Mouse (Mus musculus) intestine, embryonic 14.5 days (tissue): ENCODE results near the gene Ttc30b. TPM values are rescaled to one million over a fixed set of nuclear protein-coding genes. Genes with fewer than 3 reads are reported as not detected.
A peak's percentile ranks its signal among the peaks of the same experiment; 100 is the strongest.
"Not testable (repeated sequence)": the region's sequence is repeated elsewhere in the genome, so short reads cannot be mapped to it uniquely, and the experiment has no call there.

Source experiments
- ATAC-seq: fragments of 200-750 bp; cut with Nextera tagmentation; replicated peaks from 2 replicates; pipeline ENCODE4 v1.8.0; 2017; ENCODE audit warnings: low read depth, moderate number of reproducible peaks, moderate TSS enrichment, moderate library complexity; ENCODE audit not compliant: low FRiP score, low TSS enrichment
- DNase-seq: peaks from one replicate; pipeline ENCODE4 v3.0.0-alpha.2; 2018; ENCODE audit warnings: low spot score
- H3K27ac ChIP-seq: fragments of 300-500 bp; sonication (generic); 2 replicates; pipeline ENCODE4 v1.5.1; 2014; ENCODE audit warnings: low read depth, mild to moderate bottlenecking, control low read depth
- H3K27me3 ChIP-seq: fragments of 300-500 bp; sonication (generic); replicated peaks from 2 replicates; pipeline ENCODE4 v1.6.1; 2014; ENCODE audit warnings: low read length, control low read depth; ENCODE audit not compliant: control insufficient read depth, insufficient read depth
- H3K36me3 ChIP-seq: fragments of 300-500 bp; sonication (generic); 2 replicates; pipeline ENCODE4 v1.6.1; 2014; ENCODE audit warnings: low read length, control low read depth; ENCODE audit not compliant: control insufficient read depth, insufficient read depth
- H3K4me1 ChIP-seq: fragments of 300-500 bp; sonication (generic); replicated peaks from 2 replicates; pipeline ENCODE4 v1.6.1; 2014; ENCODE audit warnings: low read length, control low read depth, mixed read lengths; ENCODE audit not compliant: control insufficient read depth, insufficient read depth
- H3K4me2 ChIP-seq: fragments of 300-500 bp; sonication (generic); 2 replicates; pipeline ENCODE4 v1.6.1; 2014; ENCODE audit warnings: low read length
- H3K4me3 ChIP-seq: fragments of 300-500 bp; sonication (generic); 2 replicates; pipeline ENCODE4 v1.5.1; 2014; ENCODE audit warnings: low read depth, low read length, control low read depth, mixed read lengths
- H3K9ac ChIP-seq: fragments of 300-500 bp; sonication (generic); 2 replicates; pipeline ENCODE4 v1.6.1; 2014; ENCODE audit warnings: mild to moderate bottlenecking, low read length
- H3K9me3 ChIP-seq: fragments of 300-500 bp; sonication (generic); 2 replicates; pipeline ENCODE4 v1.6.1; 2016; ENCODE audit warnings: low read length, control low read depth; ENCODE audit not compliant: control insufficient read depth
- WGBS: fragments of 180-500 bp; shearing (Covaris S2); extraction: QIAGEN DNeasy Blood & Tissue Kit; methylation state at CpG from one replicate; pipeline ENCODE4 v1.1.7; 2014; 5-methylcytosine and 5-hydroxymethylcytosine counted together
- polyA plus RNA-seq: library from polyadenylated mRNA; unstranded; fragments of >200 nt; fragmentation: Nextera tagmentation; extraction: Ambion mirVana; gene quantifications from 2 replicates; pipeline ENCODE4 v1.2.1, GENCODE M21; 2014

The Ttc30b gene
- polyA plus RNA-seq, result 8.0 and 9.3 TPM in 2 replicates

- H3K36me3 ChIP-seq, result no peaks in the 10 kb centered on the region
- peak within 1 kb of the TSS; percentile 65 for H3K9ac ChIP-seq
- DNase-seq, result peak; percentile 86
- WGBS, result 5% methylated on average over 32 of the region's 42 CpGs
- peak within 1 kb of the TSS; percentile 92 for H3K27ac ChIP-seq
- H3K9me3 ChIP-seq, result no peaks in the 10 kb centered on the region
- H3K4me1 ChIP-seq, result no peaks in the 10 kb centered on the region
- peak within 1 kb of the TSS; percentile 58 for H3K4me2 ChIP-seq
- peaks cover 6% of the 10 kb centered on the region; the same call in 1 of the 2 replicates for H3K27me3 ChIP-seq
- peak; percentile 87 for ATAC-seq
- H3K4me3 ChIP-seq, result peak within 1 kb of the TSS; percentile 71
Observed at GRCm38 (mm10) chr2:75938117-75939063, at the start of gene Ttc30b. Ttc30b (minus strand) TSS chr2:75938585.

GRCm38 (mm10) chr2:75987739-75988138, 49.4 kb upstream of the Ttc30b start:
- WGBS, result 58% methylated on average over 9 of the region's 9 CpGs
- no peak overlapping the region for H3K4me3 ChIP-seq
- no peaks in the 10 kb centered on the region for H3K36me3 ChIP-seq
- H3K4me1 ChIP-seq, result peaks cover 42% of the 10 kb centered on the region
- no peaks in the 10 kb centered on the region for H3K27me3 ChIP-seq
- peak overlapping the region; percentile 52; the same call in 1 of the 2 replicates for H3K27ac ChIP-seq
- ATAC-seq (no peak), DNase-seq (no peak)
- no peak overlapping the region for H3K9ac ChIP-seq
- H3K4me2 ChIP-seq, result no peak overlapping the region
- 0 out of 2 replicates have a peak, but pooled peaks cover under 1% of the 10 kb centered on the region for H3K9me3 ChIP-seq

DNA sequence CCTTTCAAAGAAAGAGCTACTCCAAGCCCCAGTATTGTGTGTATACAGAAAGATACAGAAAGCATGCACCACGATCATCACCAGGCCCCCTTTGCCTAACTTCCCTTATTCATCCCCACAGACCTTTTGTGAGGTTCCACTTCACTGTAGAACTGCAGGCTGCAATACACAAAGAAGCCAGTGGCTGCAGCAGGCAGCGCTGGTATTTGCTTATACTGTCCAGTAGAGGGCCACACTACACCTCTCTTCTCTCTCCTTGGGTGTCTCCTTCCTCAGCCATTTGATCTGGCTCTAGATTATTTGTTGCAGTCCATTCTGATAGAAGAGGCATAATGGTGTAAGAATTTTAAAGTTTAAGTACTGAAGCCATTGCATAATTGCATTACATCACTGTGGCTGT, 46.7 kb upstream of the Ttc30b start:
- H3K27me3 ChIP-seq, result no peaks in the 10 kb centered on the region
- no peak overlapping the region for H3K4me3 ChIP-seq
- peak; percentile 72 for ATAC-seq
- H3K4me2 ChIP-seq, result no peak overlapping the region
- H3K36me3 ChIP-seq, result no peaks in the 10 kb centered on the region
- no peak overlapping the region for H3K9ac ChIP-seq
- DNase-seq, result no peak
- H3K27ac ChIP-seq, result peak overlapping the region; percentile 16; the same call in 1 of the 2 replicates
- 0 out of 2 replicates have a peak, but pooled peaks cover 2% of the 10 kb centered on the region for H3K9me3 ChIP-seq
- H3K4me1 ChIP-seq, result peaks cover 28% of the 10 kb centered on the region
- WGBS, result 0% methylated on average over 2 of the region's 2 CpGs

- H3K9me3 ChIP-seq, result 0 out of 2 replicates have a peak, but pooled peaks cover 2% of the 10 kb centered on the region
- H3K4me3 ChIP-seq, result no peak overlapping the region
- no peak overlapping the region for H3K4me2 ChIP-seq
- 83% methylated on average over 3 of the region's 3 CpGs for WGBS
- no peaks in the 10 kb centered on the region for H3K27me3 ChIP-seq
- no peaks in the 10 kb centered on the region for H3K36me3 ChIP-seq
- ATAC-seq, result no peak
- H3K27ac ChIP-seq, result no peak overlapping the region
- no peak overlapping the region for H3K9ac ChIP-seq
- peaks cover 18% of the 10 kb centered on the region for H3K4me1 ChIP-seq
- no peak for DNase-seq
Observed at GRCm38 (mm10) chr2:75983847-75984246, 45.5 kb upstream of the Ttc30b start.

DNA sequence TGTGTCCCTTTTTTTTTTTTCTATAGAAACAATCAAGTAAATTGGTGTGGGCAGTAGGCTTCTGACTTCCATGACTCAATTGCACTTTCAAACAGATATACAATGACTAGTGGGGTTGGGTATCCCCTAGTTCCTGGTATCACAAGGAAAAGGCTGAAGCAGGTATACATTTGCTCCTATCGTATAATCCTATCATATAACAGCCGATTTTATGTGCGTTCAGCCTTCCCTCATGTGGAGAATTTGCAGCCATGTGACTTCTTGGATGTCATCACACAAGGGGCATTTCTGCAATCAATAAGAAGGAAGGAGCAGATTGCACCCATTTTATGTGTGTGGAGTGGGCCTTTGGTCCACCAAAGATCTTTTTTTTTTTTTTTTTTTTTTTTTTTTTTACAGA, 44.7 kb upstream of the Ttc30b start:
- WGBS, result 93% methylated on average over 3 of the region's 3 CpGs
- 0 out of 2 replicates have a peak, but pooled peaks cover 2% of the 10 kb centered on the region for H3K9me3 ChIP-seq
- H3K9ac ChIP-seq, result no peak overlapping the region

DNA sequence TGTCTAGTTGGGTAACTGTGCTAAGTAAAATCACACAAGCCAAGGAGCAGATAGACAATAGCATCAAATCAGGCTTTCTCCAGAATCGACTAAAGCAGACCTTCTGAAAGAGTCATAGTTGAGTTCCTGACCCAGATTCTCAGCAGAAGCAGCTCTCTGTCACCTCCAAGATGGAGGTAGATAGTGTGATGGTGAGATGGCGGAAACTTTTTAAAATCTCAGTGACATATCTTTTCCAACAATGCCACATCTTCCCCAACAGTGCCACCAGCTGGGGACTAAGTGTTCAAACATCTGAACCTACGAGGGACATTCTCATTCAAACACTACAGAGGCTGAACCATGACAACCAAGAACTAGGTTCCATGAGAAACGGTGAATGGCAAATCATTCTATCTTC, 44.2 kb upstream of the Ttc30b start:
- H3K4me1 ChIP-seq, result 0 out of 2 replicates have a peak, but pooled peaks cover 6% of the 10 kb centered on the region

More for the DNA sequence above, 44.7 kb upstream of the Ttc30b start:
- no peaks in the 10 kb centered on the region for H3K36me3 ChIP-seq
- H3K4me1 ChIP-seq, result peaks cover 10% of the 10 kb centered on the region
- no peak overlapping the region for H3K27ac ChIP-seq
- DNase-seq (no peak), ATAC-seq (no peak)
- no peaks in the 10 kb centered on the region for H3K27me3 ChIP-seq
- H3K4me3 ChIP-seq, result no peak overlapping the region
- H3K4me2 ChIP-seq, result no peak overlapping the region

DNA sequence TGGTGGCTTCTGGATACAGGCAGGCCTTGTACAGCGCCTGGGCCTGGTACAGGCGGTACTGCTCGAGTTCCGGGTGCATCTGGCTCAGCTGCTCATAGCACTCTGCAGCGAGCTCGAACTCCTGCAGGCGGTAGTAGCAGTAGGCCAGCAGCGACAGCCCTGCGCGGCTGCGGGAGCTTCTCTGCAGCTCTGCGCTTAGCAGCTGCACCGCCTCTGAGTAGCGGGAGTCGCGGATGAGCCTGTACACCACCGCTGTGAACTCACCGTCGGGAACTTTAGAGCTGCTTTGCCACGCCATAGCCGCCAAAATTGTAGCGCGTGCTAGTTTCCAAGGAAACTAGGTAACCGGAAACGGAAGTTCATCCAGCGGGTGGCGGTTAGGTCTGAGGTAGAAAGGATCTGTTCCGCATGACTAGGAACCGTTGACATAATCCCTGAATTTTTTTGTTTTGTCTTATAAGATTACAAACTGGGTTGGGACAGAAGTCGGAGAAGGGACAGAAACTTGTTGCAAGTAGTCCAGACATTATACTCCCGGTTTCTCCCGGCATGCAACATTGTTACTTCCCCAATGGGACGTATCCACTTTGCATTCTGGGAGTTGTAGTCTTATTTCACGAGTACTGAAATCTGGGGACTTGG, 43.2 kb upstream of the Ttc30b start, which contains the start of gene Ttc30a1:
Gene Ttc30a1, minus strand, starts transcription at position 528 of the 642 bp plus-strand sequence.
- not testable (repeated sequence) for H3K4me1 ChIP-seq

More for the DNA sequence above, 44.2 kb upstream of the Ttc30b start:
- Histone ChIP-seq H3K36me3 (no peaks in the 10 kb centered on the region), H3K27ac (no peak overlapping the region), H3K4me3 (no peak overlapping the region), H3K4me2 (no peak overlapping the region), H3K27me3 (no peaks in the 10 kb centered on the region), H3K9ac (no peak overlapping the region), H3K9me3 (0 out of 2 replicates have a peak, but pooled peaks cover 2% of the 10 kb centered on the region)
- DNase-seq, result no peak
- no peak for ATAC-seq
- WGBS, result 94% methylated on average over 4 of the region's 4 CpGs

GRCm38 (mm10) chr2:75980933-75981439, 42.6 kb upstream of the Ttc30b start:
- H3K27ac ChIP-seq, H3K9ac ChIP-seq, H3K27me3 ChIP-seq, H3K4me1 ChIP-seq, H3K36me3 ChIP-seq, H3K9me3 ChIP-seq, DNase-seq: not testable (repeated sequence)
- 93% methylated on average over 13 of the region's 13 CpGs for WGBS
- Histone ChIP-seq H3K4me3 (peak overlapping the region; percentile 48; the same call in 1 of the 2 replicates), H3K4me2 (peak overlapping the region; percentile 52)
- ATAC-seq, result 0 out of 2 replicates have a peak, but pooled peaks have one; percentile 13

More for the DNA sequence above, 43.2 kb upstream of the Ttc30b start, which contains the start of gene Ttc30a1:
- Histone ChIP-seq H3K9ac (peak within 1 kb of the TSS; percentile 49), H3K4me3 (peak within 1 kb of the TSS; percentile 48), H3K4me2 (peak within 1 kb of the TSS; percentile 52), H3K27ac (peak within 1 kb of the TSS; percentile 51; the same call in 1 of the 2 replicates)
- DNase-seq (peak; percentile 91), ATAC-seq (peak; percentile 63)
- not testable (repeated sequence) for H3K36me3 ChIP-seq, H3K27me3 ChIP-seq, H3K9me3 ChIP-seq
- 2% methylated on average over 30 of the region's 34 CpGs for WGBS
